Mouse (Mus musculus) midbrain, embryonic 11.5 days (tissue): ENCODE data around the gene Atp6v1e1. TPM values are rescaled to one million over a fixed set of nuclear protein-coding genes. Genes with fewer than 3 reads are reported as not detected.

Experiments
- ATAC-seq: fragments of 200-750 bp; cut with Nextera tagmentation; 2 replicates; pipeline ENCODE4 v1.8.0; 2017; ENCODE audit warnings: moderate TSS enrichment, moderate library complexity; ENCODE audit not compliant: low FRiP score
- DNase-seq: peaks from one replicate; pipeline ENCODE4 v3.0.0; 2015; ENCODE audit warnings: low spot score; ENCODE audit errors: missing footprints
- H3K27ac ChIP-seq: fragments of 300-500 bp; sonication (generic); 2 replicates; pipeline ENCODE4 v1.5.1; 2014; ENCODE audit warnings: low read depth, low read length
- H3K27me3 ChIP-seq: fragments of 300-500 bp; sonication (generic); 2 replicates; pipeline ENCODE4 v1.6.1; 2014; ENCODE audit warnings: mild to moderate bottlenecking, low read length, moderate library complexity, mixed read lengths; ENCODE audit not compliant: control insufficient read depth, insufficient read depth
- H3K36me3 ChIP-seq: fragments of 300-500 bp; sonication (generic); 2 replicates; pipeline ENCODE4 v1.6.1; 2014; ENCODE audit warnings: mild to moderate bottlenecking, low read length, moderate library complexity, mixed read lengths; ENCODE audit not compliant: control insufficient read depth, insufficient read depth
- H3K4me1 ChIP-seq: fragments of 300-500 bp; sonication (generic); 2 replicates; pipeline ENCODE4 v1.6.1; 2014; ENCODE audit warnings: low read length; ENCODE audit not compliant: control insufficient read depth, insufficient read depth
- H3K4me2 ChIP-seq: fragments of 300-500 bp; sonication (generic); 2 replicates; pipeline ENCODE4 v1.6.1; 2014; ENCODE audit warnings: mild to moderate bottlenecking, moderate library complexity
- H3K4me3 ChIP-seq: fragments of 300-500 bp; sonication (generic); 2 replicates; pipeline ENCODE4 v1.5.1; 2014; ENCODE audit warnings: low read depth, low read length
- H3K9ac ChIP-seq: fragments of 300-500 bp; sonication (generic); 2 replicates; pipeline ENCODE4 v1.6.1; 2014; ENCODE audit warnings: low read length
- H3K9me3 ChIP-seq: fragments of 300-500 bp; sonication (generic); 2 replicates; pipeline ENCODE4 v1.6.1; 2016; ENCODE audit warnings: low read length; ENCODE audit not compliant: control insufficient read depth
- WGBS: fragments of 180-500 bp; shearing (Covaris S2); extraction: QIAGEN DNeasy Blood & Tissue Kit; methylation state at CpG from one replicate; pipeline ENCODE4 v1.1.7; 2014; 5-methylcytosine and 5-hydroxymethylcytosine counted together
- polyA plus RNA-seq: library from polyadenylated mRNA; unstranded; fragments of >200 nt; fragmentation: Nextera tagmentation; extraction: Ambion mirVana; gene quantifications from 2 replicates; pipeline ENCODE4 v1.2.1, GENCODE M21; 2014

Atp6v1e1 gene
- polyA plus RNA-seq, 1 experiment from 2014 or later = 162 TPM

- Histone ChIP-seq H3K36me3 (peaks cover 24% of the 10 kb centered on the region), H3K4me2 (no peak overlapping the region), H3K9me3 (no peaks in the 10 kb centered on the region), H3K4me3 (no peak overlapping the region), H3K4me1 (no peaks in the 10 kb centered on the region), H3K9ac (no peak overlapping the region), H3K27ac (no peak overlapping the region), H3K27me3 (no peaks in the 10 kb centered on the region)
- WGBS = 93% methylated on average over 4 of the region's 4 CpGs
- ATAC-seq (no peak), DNase-seq (no peak)
Observed at GRCm38 (mm10) chr6:120798905-120799304, 23.7 kb downstream of the Atp6v1e1 start.

GRCm38 (mm10) chr6:120798019-120798418 lies 24.6 kb downstream of the Atp6v1e1 start:
- Histone ChIP-seq H3K4me1 (no peaks in the 10 kb centered on the region), H3K27ac (no peak overlapping the region), H3K36me3 (peaks cover 26% of the 10 kb centered on the region), H3K4me3 (no peak overlapping the region), H3K9me3 (no peaks in the 10 kb centered on the region), H3K4me2 (no peak overlapping the region), H3K9ac (no peak overlapping the region), H3K27me3 (no peaks in the 10 kb centered on the region)
- DNase-seq (no peak), ATAC-seq (no peak)
- WGBS = 92% methylated on average over 7 of the region's 7 CpGs

GRCm38 (mm10) chr6:120796111-120796510 lies 26.5 kb downstream of the Atp6v1e1 start:
- no peak overlapping the region for H3K27ac ChIP-seq
- H3K9ac ChIP-seq = no peak overlapping the region
- no peaks in the 10 kb centered on the region for H3K27me3 ChIP-seq
- H3K36me3 ChIP-seq = peaks cover 20% of the 10 kb centered on the region
- no peak for ATAC-seq
- H3K9me3 ChIP-seq = no peaks in the 10 kb centered on the region
- peak; percentile 78 for DNase-seq
- WGBS = 96% methylated on average over 2 of the region's 2 CpGs
- H3K4me1 ChIP-seq = no peaks in the 10 kb centered on the region
- H3K4me2 ChIP-seq = no peak overlapping the region
- no peak overlapping the region for H3K4me3 ChIP-seq

DNA sequence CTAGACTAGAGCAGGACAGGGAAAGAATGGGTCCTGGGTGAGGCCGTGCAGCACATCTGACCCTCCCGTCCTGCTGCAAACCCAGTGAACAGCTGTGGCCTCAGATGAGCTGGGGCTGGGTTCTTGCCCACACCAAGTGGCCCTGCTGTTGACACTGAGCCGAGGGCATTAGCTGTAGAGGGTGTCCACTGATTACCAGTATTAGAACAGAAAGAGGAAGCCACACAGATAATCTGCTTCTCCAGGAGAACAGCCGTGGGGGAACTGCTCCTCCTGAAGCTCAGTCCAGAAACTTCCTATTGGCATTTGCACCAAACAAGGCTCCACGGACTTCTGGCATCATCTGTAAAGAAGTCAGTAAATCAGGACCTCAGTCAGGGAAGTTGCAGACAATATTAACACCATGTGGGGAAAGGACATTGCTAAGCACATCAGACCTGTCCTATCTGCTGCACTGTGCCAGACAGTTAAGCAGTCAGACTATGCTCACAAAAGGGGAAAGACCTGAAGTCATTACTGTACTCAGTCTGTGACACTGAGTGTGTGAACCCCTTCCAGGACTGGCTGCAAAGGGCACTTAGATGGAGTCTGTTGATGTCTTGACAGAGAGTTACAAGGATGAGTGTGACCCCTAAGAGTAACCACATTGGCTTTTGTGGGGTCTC lies 27.0 kb downstream of the Atp6v1e1 start:
- WGBS = 90% methylated on average over 5 of the region's 5 CpGs
- Histone ChIP-seq H3K27me3 (no peaks in the 10 kb centered on the region), H3K9ac (no peak overlapping the region), H3K4me3 (no peak overlapping the region), H3K36me3 (peaks cover 20% of the 10 kb centered on the region), H3K4me2 (no peak overlapping the region), H3K4me1 (no peaks in the 10 kb centered on the region), H3K27ac (no peak overlapping the region), H3K9me3 (no peaks in the 10 kb centered on the region)
- DNase-seq (no peak), ATAC-seq (no peak)

DNA sequence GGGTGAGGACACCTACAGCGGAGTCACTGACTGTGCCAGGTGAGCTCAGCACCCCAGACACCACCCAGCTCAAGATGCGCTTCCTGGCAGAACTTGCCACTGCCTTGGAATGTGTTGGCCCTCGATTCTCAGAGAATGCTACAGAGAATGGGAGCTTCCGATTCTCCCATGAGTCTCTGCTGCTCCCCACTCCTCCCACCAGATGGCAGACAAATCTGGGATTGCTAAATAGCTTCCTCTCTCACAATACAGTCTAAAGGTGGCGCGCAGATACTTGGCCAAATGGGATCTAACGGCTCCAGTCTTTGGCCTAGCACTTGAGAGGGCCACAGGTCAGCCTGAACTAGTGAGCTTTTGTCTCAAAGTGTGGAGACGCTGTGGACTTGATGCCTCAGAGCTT lies 29.6 kb downstream of the Atp6v1e1 start:
- Histone ChIP-seq H3K9ac (no peak overlapping the region), H3K4me1 (no peaks in the 10 kb centered on the region), H3K9me3 (no peaks in the 10 kb centered on the region), H3K36me3 (peaks cover 18% of the 10 kb centered on the region), H3K4me3 (no peak overlapping the region), H3K4me2 (no peak overlapping the region), H3K27me3 (no peaks in the 10 kb centered on the region), H3K27ac (no peak overlapping the region)
- DNase-seq (no peak), ATAC-seq (no peak)
- 87% methylated on average over 8 of the region's 8 CpGs for WGBS

DNA sequence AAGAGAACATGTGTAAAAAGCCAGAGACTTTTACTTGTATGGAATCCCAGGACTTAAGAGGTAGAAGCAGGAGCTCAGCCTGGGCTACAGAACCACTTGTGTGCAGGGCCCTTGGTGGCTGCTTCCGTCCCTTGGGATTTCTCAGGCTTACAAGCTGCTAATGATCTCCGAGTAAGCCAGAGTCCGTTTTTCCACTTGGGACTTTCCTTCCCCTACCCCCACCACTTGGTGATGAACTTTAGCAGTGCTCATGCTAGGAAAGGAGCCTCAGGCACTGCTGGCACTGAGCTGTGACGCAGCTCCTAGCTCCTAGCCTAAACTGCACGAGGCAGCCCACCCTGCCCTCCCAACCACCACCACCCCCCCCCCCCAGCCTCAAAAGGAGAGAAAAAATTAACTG lies 31.9 kb downstream of the Atp6v1e1 start:
- Histone ChIP-seq H3K4me1 (no peaks in the 10 kb centered on the region), H3K9me3 (no peaks in the 10 kb centered on the region), H3K36me3 (peaks cover 13% of the 10 kb centered on the region; the same call in 1 of the 2 replicates), H3K4me3 (no peak overlapping the region), H3K27ac (no peak overlapping the region), H3K4me2 (no peak overlapping the region), H3K27me3 (no peaks in the 10 kb centered on the region), H3K9ac (no peak overlapping the region)
- DNase-seq (no peak), ATAC-seq (no peak)
- WGBS = 80% methylated on average over 5 of the region's 5 CpGs

DNA sequence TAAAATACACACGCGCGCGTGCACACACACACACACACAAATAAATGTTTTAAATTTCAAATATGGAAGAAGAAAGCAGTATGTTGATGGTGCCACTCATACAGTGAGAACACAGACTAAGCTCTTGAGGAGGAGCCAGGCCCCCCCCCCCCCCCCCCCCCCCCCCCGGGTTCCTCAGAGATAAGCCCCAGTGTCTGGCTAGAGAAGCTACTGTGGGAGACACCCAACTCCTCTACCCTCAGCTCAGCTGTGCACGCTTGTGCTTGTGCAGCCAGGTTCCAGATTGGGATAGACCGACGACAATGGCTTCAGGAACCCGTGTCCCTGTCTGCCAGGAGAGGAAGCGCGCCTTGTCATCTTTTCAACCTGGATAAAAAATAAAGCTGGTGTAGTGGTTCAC lies 32.4 kb downstream of the Atp6v1e1 start:
- H3K9me3 ChIP-seq = no peaks in the 10 kb centered on the region
- H3K9ac ChIP-seq = no peak overlapping the region
- DNase-seq = no peak
- H3K4me2 ChIP-seq = no peak overlapping the region
- H3K4me3 ChIP-seq = no peak overlapping the region
- H3K27me3 ChIP-seq = no peaks in the 10 kb centered on the region
- no peak for ATAC-seq
- no peak overlapping the region for H3K27ac ChIP-seq
- WGBS = 88% methylated on average over 11 of the region's 11 CpGs
- no peaks in the 10 kb centered on the region for H3K4me1 ChIP-seq
- peaks cover 11% of the 10 kb centered on the region; the same call in 1 of the 2 replicates for H3K36me3 ChIP-seq

DNA sequence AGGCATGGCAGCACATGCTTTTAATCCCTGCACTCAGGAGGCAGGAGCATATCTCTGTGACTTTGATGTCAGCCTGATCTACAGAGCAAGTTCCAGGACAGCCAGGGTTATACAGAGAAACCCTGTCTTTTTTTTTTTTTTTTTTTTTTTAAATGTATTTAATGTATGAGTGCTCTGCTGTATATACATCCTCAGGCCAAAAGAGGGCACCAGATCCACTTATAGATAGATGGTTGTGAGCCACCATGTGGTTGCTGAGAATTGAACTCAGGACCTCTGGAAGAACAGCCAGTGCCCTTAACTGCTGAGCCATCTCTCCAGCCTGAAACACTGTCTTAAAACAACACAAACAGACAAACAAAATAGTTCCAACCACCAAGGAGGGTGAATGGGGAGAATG lies 33.7 kb downstream of the Atp6v1e1 start:
- Histone ChIP-seq H3K27ac (no peak overlapping the region), H3K36me3 (peaks cover 7% of the 10 kb centered on the region; the same call in 1 of the 2 replicates), H3K9ac (no peak overlapping the region), H3K4me1 (peaks cover 2% of the 10 kb centered on the region; the same call in 1 of the 2 replicates), H3K9me3 (no peaks in the 10 kb centered on the region), H3K4me2 (no peak overlapping the region), H3K4me3 (no peak overlapping the region), H3K27me3 (no peaks in the 10 kb centered on the region)
- no peak for DNase-seq
- no peak for ATAC-seq

DNA sequence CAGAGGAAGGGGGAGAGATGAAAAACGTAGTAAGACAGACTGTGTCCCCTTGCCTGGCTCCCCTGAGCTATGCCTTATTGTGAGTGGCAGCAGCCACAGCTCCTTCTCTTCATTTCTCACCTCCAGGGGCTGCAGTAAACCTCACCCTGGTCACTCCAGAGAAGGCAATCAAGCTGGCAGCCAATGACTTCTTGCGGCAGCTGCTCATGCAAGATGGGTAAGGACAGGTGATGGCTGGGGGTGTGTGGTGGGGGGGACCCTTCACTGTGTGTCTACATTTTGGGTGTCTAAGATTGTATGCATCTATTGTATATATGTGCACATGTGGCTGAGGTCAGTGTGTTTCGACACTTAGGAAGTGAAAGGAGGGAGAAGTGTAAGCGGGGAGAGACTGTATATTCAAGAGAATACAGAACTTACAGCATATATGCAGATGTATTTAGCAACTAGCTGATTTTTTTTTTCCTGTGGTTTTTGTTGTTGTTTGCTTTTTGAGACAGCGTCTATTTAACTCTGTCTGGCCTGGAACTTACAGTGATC lies 34.5 kb downstream of the Atp6v1e1 start:
- H3K27ac ChIP-seq = no peak overlapping the region
- no peak overlapping the region for H3K4me2 ChIP-seq
- H3K27me3 ChIP-seq = no peaks in the 10 kb centered on the region
- DNase-seq (no peak), ATAC-seq (no peak)
- 0 out of 2 replicates have a peak, but pooled peaks cover 3% of the 10 kb centered on the region for H3K36me3 ChIP-seq
- peaks cover 2% of the 10 kb centered on the region; the same call in 1 of the 2 replicates for H3K4me1 ChIP-seq
- H3K9ac ChIP-seq = no peak overlapping the region
- no peak overlapping the region for H3K4me3 ChIP-seq
- no peaks in the 10 kb centered on the region for H3K9me3 ChIP-seq
- WGBS = 88% methylated on average over 5 of the region's 5 CpGs
